Mouse (Mus musculus): ENCODE results near the gene 1600014C23Rik. TPM values are rescaled to one million over a fixed set of nuclear protein-coding genes. Genes with fewer than 3 reads are reported as not detected.

Gene 1600014C23Rik
- polyA plus RNA-seq, 1 experiment: not detected

- Histone ChIP-seq H3K27ac (ENCODE audit: insufficient read depth, low read depth, low read length) (peak overlapping the region; percentile 87), H3K4me1 (ENCODE audit: control insufficient read depth, insufficient read depth, low read length) (peaks cover 37% of the 10 kb centered on the region), H3K4me3 (ENCODE audit: insufficient read depth, low read length) (0 out of 2 replicates have a peak overlapping the region, but pooled peaks have one; percentile 7)
- TF ChIP-seq CTCF (IDR thresholded peaks at IDR 0.05; ENCODE audit: low read depth, low read length): no peak
- no peak for TF ChIP-seq POLR2A (IDR thresholded peaks at IDR 0.05; ENCODE audit: borderline replicate concordance, low read depth, low read length)
Measured at GRCm38 (mm10) chr17:45766735-45767535, 33.3 kb upstream of the 1600014C23Rik start.

DNA sequence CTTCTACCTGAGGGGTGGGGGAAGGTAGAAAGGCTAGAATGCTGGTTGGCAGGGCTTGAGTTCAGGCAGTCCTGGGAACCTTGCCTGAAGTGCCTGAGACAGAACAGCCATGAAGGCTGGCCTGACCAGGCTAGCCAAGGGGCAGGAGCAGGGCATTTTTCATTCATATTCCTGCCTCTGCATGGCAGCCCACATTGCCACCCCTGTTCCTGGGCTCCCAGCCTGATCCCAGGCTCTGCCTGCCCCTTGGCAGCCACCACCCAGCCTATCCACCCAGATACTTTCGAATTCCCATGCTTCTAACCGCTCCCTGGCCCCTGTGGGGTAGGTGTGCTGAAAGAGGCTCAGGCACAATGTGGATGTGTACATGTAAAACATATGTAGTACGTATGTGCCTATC is 32.3 kb upstream of the 1600014C23Rik start:
- H3K4me1 ChIP-seq (ENCODE audit: control insufficient read depth, insufficient read depth, low read length): peaks cover 42% of the 10 kb centered on the region
- H3K4me3 ChIP-seq (ENCODE audit: insufficient read depth, low read length): no peak overlapping the region
- no peak for TF ChIP-seq CTCF (IDR thresholded peaks at IDR 0.05; ENCODE audit: low read depth, low read length)
- TF ChIP-seq POLR2A (IDR thresholded peaks at IDR 0.05; ENCODE audit: borderline replicate concordance, low read depth, low read length): no peak
- H3K27ac ChIP-seq (ENCODE audit: insufficient read depth, low read depth, low read length): peak overlapping the region; percentile 79

DNA sequence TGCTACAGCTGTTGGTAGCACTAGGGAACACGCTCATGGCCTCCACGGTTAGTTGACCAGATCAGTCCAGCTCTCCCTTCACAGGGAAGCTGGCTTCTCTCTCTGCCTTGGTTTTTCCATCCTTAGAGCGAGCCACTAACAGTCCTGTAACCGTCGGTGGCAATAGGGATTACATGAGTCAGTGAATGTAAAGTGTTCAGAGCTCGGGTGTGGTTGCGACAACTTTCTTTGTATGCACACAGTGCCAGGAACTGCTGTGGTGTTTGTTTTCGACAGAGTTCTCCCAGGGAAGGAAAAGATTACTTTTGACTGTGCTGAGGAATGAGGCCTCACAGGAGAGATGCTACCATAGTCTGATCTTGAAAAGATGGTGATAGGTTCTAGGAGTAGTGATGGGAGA is 29.5 kb upstream of the 1600014C23Rik start:
- TF ChIP-seq POLR2A (IDR thresholded peaks at IDR 0.05; ENCODE audit: borderline replicate concordance, low read depth, low read length): no peak
- TF ChIP-seq CTCF (IDR thresholded peaks at IDR 0.05; ENCODE audit: low read depth, low read length): no peak
- Histone ChIP-seq H3K27ac (ENCODE audit: insufficient read depth, low read depth, low read length) (no peak overlapping the region), H3K4me1 (ENCODE audit: control insufficient read depth, insufficient read depth, low read length) (peaks cover 44% of the 10 kb centered on the region), H3K4me3 (ENCODE audit: insufficient read depth, low read length) (no peak overlapping the region)

- no peak overlapping the region for H3K4me3 ChIP-seq (ENCODE audit: insufficient read depth, low read length)
- H3K4me1 ChIP-seq (ENCODE audit: control insufficient read depth, insufficient read depth, low read length): peaks cover 45% of the 10 kb centered on the region
- no peak for TF ChIP-seq CTCF (IDR thresholded peaks at IDR 0.05; ENCODE audit: low read depth, low read length)
- no peak for TF ChIP-seq POLR2A (IDR thresholded peaks at IDR 0.05; ENCODE audit: borderline replicate concordance, low read depth, low read length)
- H3K27ac ChIP-seq (ENCODE audit: insufficient read depth, low read depth, low read length): no peak overlapping the region
Measured at GRCm38 (mm10) chr17:45761902-45762301, 28.3 kb upstream of the 1600014C23Rik start.

DNA sequence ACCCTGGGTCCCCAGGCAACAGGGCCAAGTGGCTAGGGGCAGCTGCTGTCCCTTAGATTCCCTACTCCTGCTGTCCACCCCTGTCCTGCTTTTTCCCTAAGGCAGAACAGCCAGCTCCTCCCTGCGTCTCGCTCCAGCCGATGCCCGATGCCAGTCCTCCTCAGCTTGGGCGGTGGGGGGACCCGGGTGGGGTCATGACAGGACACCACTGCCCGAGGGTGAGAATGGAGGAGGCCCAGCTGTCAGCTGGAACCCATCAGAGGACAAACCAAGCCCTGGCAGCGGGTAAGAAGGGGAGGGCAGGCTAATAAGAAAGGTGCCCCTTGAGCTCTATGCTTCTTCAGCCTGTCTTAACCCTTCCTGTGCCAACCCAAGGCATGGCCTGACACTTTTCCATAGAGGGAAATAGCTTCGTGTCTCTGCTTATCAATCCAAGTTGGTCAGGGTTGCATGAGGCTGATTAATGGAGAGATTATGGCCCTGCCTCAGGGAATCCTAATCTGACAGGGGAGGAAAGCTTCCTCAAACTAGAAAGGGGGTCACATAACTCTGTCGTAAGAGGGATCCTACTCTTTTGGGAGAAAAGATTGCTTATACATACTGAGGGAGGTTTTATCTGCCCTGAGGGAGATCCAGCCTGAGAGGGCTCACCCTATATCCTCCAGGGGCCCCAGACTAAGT is 27.5 kb upstream of the 1600014C23Rik start:
- peaks cover 45% of the 10 kb centered on the region for H3K4me1 ChIP-seq (ENCODE audit: control insufficient read depth, insufficient read depth, low read length)
- no peak overlapping the region for H3K4me3 ChIP-seq (ENCODE audit: insufficient read depth, low read length)
- H3K27ac ChIP-seq (ENCODE audit: insufficient read depth, low read depth, low read length): no peak overlapping the region
- no peak for TF ChIP-seq CTCF (IDR thresholded peaks at IDR 0.05; ENCODE audit: low read depth, low read length)
- no peak for TF ChIP-seq POLR2A (IDR thresholded peaks at IDR 0.05; ENCODE audit: borderline replicate concordance, low read depth, low read length)

DNA sequence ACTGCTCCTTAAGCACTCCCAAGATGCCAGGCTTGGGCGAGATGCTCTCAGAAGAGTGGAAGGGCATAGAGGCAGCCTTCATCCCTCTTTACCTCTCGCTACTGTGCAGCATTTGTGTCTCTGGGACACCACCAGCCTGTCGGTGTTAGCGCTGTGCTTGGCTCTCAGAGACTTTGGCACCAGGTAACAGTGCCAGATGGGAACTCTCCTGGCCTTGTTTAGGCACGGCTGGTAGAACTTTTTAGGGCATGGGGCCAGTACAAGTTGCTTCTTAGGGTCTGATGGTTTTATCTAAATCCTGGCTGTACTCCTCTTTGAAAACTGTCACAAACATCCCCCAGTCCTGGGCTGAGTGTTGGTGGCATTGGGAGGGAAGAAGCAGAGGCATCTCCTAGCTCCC is 26.1 kb upstream of the 1600014C23Rik start:
- Histone ChIP-seq H3K27ac (ENCODE audit: insufficient read depth, low read depth, low read length) (no peak overlapping the region), H3K4me1 (ENCODE audit: control insufficient read depth, insufficient read depth, low read length) (peaks cover 46% of the 10 kb centered on the region)
- TF ChIP-seq CTCF (IDR thresholded peaks at IDR 0.05; ENCODE audit: low read depth, low read length) (no peak), POLR2A (IDR thresholded peaks at IDR 0.05; ENCODE audit: borderline replicate concordance, low read depth, low read length) (no peak)

DNA sequence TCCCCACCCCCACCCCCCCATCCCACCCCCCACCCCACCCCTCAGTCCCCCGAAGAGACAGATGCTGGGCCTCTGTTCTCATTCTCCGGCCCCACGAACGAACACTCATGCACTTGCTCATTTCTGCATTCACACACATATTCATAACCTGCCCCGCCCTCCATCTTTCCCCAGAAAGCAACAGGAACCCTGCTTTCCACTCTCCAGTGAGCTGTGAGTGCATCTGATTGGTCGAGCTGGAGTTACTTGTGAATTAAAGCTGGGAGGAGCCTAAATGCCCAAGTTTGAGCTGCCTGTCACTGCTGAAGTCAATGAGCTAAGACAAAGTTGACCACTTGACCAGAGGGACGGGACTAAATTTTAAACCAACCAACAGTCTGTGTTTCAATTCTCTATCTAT is 25.2 kb upstream of the 1600014C23Rik start:
- peak overlapping the region; percentile 88 for H3K27ac ChIP-seq (ENCODE audit: insufficient read depth, low read depth, low read length)

More for the DNA sequence above, 26.1 kb upstream of the 1600014C23Rik start:
- no peak overlapping the region for H3K4me3 ChIP-seq (ENCODE audit: insufficient read depth, low read length)

GRCm38 (mm10) chr17:45757932-45758331 is 24.3 kb upstream of the 1600014C23Rik start:
- H3K4me3 ChIP-seq (ENCODE audit: insufficient read depth, low read length): no peak overlapping the region; the same call in 1 of the 2 replicates
- peak overlapping the region; percentile 89 for H3K27ac ChIP-seq (ENCODE audit: insufficient read depth, low read depth, low read length)
- H3K4me1 ChIP-seq (ENCODE audit: control insufficient read depth, insufficient read depth, low read length): peaks cover 56% of the 10 kb centered on the region
- TF ChIP-seq POLR2A (IDR thresholded peaks at IDR 0.05; ENCODE audit: borderline replicate concordance, low read depth, low read length): no peak
- no peak for TF ChIP-seq CTCF (IDR thresholded peaks at IDR 0.05; ENCODE audit: low read depth, low read length)

More for the DNA sequence above, 25.2 kb upstream of the 1600014C23Rik start:
- TF ChIP-seq CTCF (IDR thresholded peaks at IDR 0.05; ENCODE audit: low read depth, low read length): no peak
- TF ChIP-seq POLR2A (IDR thresholded peaks at IDR 0.05; ENCODE audit: borderline replicate concordance, low read depth, low read length): no peak
- H3K4me3 ChIP-seq (ENCODE audit: insufficient read depth, low read length): no peak overlapping the region
- H3K4me1 ChIP-seq (ENCODE audit: control insufficient read depth, insufficient read depth, low read length): peaks cover 54% of the 10 kb centered on the region

DNA sequence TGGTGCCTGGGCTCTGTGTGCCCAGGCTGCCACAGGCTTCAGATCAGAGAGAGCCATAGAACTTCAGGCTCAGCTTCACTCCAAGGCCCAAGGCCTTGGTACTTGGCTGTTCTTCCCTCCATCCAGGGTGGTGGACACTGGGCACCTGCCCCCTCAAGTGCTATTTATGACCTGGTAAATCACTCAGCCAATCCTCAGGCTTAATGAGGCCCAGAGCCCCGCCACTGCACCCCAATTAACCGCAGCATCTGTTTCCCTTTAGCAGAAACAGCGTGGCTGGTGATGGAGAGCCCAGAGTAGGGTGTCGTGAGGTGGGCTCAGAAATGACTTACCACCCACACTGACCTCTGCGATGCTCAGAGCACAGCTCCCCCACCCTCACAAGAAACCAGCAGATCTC is 23.2 kb upstream of the 1600014C23Rik start:
- H3K4me3 ChIP-seq (ENCODE audit: insufficient read depth, low read length): no peak overlapping the region
- TF ChIP-seq CTCF (IDR thresholded peaks at IDR 0.05; ENCODE audit: low read depth, low read length): no peak
- no peak for TF ChIP-seq POLR2A (IDR thresholded peaks at IDR 0.05; ENCODE audit: borderline replicate concordance, low read depth, low read length)
- peak overlapping the region; percentile 89 for H3K27ac ChIP-seq (ENCODE audit: insufficient read depth, low read depth, low read length)
- H3K4me1 ChIP-seq (ENCODE audit: control insufficient read depth, insufficient read depth, low read length): peaks cover 65% of the 10 kb centered on the region

GRCm38 (mm10) chr17:45756391-45756790 is 22.7 kb upstream of the 1600014C23Rik start:
- peaks cover 62% of the 10 kb centered on the region for H3K4me1 ChIP-seq (ENCODE audit: control insufficient read depth, insufficient read depth, low read length)
- H3K27ac ChIP-seq (ENCODE audit: insufficient read depth, low read depth, low read length): 0 out of 2 replicates have a peak overlapping the region, but pooled peaks have one; percentile 89
- H3K4me3 ChIP-seq (ENCODE audit: insufficient read depth, low read length): no peak overlapping the region
- TF ChIP-seq POLR2A (IDR thresholded peaks at IDR 0.05; ENCODE audit: borderline replicate concordance, low read depth, low read length): no peak
- TF ChIP-seq CTCF (IDR thresholded peaks at IDR 0.05; ENCODE audit: low read depth, low read length): no peak

Data from bone marrow macrophage, adult 2 months (primary cell).